Mouse (Mus musculus): ENCODE data around the gene Cdnf. TPM values are rescaled to one million over a fixed set of nuclear protein-coding genes. Genes with fewer than 3 reads are reported as not detected.

Cdnf gene
- total RNA-seq, 4 experiments from 2014 or later: 1.2 to 2.5 (median 1.8) TPM

Other genes starting within 250 kb of the Cdnf start
- gene Nmt2, start 228.8 kb upstream of the Cdnf start, total RNA-seq (2022): 10 to 100 TPM; 86.3 to 98.2 (median 91.2) TPM
- gene Rpp38, start 180.4 kb upstream of the Cdnf start, total RNA-seq (2022): 10 to 100 TPM; 10.0 to 12.3 (median 10.1) TPM
- 1 to 10 TPM in 2 of 4 experiments, not detected in 2; 1.0 to 1.6 TPM for gene Acbd7, start 176.9 kb upstream of the Cdnf start, total RNA-seq (2022)
- gene Olah, start 115.8 kb upstream of the Cdnf start, total RNA-seq (2022): not detected
- gene Meig1, start 90.4 kb upstream of the Cdnf start, total RNA-seq (2022): 1 to 10 TPM; 1.1 to 4.1 (median 1.9) TPM
- 10 to 100 TPM; 10.3 to 13.9 (median 10.9) TPM for gene Dclre1c, start 88.9 kb upstream of the Cdnf start, total RNA-seq (2022)
- 1 to 10 TPM; 2.8 to 4.1 (median 3.6) TPM for gene Suv39h2, start 38.0 kb upstream of the Cdnf start, total RNA-seq (2022)
- 1 to 10 TPM; 4.3 to 5.6 (median 4.6) TPM for gene Gm45902, start 240 bp upstream of the Cdnf start, total RNA-seq (2022)
- gene Hspa14, start 216 bp upstream of the Cdnf start, total RNA-seq (2022): 10 to 100 TPM; 45.6 to 51.2 (median 48.0) TPM
- 1 to 10 TPM; 7.1 to 9.5 (median 8.3) TPM for gene Fam107b, start 57.5 kb downstream of the Cdnf start, total RNA-seq (2022)

All from left cerebral cortex, adult 8-10 months (tissue).